Mouse (Mus musculus) CD4-positive, CD25-positive, alpha-beta regulatory T cell, adult 2 months (primary cell): ENCODE data around the gene Zfp281.

Experiments used
- DNase-seq: peaks from one replicate; pipeline ENCODE4 v3.0.0-alpha.2; 2012; ENCODE audit warnings: low read depth, low spot score

Zfp281 gene

DNA sequence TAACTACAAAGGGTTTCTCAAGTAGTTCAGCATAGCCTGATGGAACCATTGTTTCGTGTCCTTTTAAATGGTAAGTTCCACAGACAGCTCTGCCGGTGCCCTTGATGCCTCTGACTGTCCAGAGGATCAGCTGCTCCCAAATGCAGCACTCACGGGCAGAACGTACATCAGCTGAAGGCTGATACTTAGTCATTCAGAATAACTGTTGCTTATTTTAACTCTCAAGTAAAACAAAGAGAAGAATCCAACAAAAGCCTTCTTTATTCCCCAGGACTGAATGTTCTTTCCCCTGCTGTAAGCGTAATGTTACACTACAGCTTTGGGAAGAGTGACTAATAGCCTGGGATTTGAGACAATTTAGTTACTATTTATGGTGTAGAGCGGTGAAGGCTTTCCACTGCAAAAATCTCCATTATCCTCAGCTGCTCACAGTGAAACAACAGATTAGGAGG lies 11.4 kb upstream of the Zfp281 start:
- no peak for DNase-seq

DNA sequence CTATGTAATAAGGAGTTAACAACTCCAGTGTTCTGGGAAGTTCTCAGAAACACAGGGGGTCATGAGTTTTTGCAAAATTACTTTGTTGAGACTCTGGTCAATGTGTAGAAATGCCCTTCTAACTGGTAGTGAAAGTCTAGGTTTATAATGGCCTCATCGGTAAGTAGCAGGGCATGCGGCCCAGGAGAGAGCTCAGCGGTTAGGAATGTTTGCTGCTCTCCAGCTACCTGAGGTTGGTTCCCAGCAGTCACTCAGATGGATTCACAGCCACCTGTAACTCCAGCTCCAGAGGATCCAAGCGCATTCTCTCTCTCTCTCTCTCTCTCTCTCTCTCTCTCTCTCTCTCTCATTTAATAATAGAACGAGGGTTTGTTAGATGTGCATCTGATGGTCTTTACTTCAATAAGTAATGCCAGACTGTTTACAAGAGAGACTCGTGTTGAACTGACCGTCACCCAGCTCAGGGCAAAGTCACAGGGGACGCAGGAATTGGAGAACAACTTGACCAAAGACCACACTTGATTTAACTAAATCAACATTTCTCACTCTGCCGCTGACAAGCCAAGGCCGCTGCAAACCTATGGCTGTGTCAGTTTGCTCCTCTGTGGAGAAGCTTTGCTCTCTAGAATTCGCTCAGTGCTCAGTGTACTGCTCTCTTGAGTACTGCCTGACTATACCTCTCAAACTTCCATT lies 9.8 kb upstream of the Zfp281 start:
- DNase-seq, result no peak

DNA sequence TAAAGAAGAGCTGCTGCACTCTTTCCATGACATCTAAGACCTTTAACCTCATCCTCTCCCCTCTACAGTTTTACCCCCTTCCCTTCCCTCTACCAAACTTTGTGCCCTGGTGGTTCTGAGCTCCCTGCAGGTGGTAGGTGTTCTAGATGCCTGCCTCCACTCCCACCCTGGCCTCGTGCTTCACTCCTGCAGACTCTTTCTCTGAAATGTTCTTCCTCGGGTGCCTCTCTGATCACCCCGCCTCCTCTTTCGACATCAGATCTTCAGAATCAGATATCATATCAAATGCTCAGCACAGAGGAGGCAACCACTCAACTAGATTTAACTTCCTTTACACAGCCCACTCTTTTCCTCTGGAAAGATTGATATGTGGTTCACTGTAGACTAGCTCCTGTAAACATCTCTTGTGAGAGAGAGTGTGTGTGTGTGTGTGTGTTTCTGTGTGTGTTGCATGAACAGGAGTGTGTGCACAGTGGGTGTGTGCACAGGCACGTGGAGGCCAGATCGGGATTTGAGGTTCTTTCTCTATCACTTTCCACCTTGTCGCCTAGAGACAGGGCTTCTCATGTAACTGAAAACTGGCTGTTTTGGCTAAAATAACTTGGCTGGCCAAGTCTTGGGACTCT lies 7.4 kb upstream of the Zfp281 start:
- DNase-seq, result peak; percentile 77

DNA sequence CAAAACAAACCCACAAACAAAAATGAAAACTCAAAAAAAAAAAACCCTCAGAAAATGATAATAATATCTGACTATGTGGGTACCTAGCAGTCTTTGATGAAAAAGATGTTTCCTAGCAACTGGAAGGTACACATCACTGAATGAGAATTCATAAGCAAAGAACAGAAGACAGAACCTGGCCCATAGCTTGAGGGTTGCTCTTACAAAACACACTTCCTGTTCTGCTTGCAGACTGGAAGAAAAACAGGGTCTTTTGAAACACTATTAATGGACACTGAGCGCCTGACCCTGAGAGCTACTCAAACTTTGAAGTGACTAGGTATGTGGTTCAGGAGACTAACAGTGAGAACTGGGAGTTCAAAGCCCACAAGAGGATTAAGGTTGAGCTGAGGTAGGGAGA lies 6.1 kb upstream of the Zfp281 start:
- peak; percentile 69 for DNase-seq

DNA sequence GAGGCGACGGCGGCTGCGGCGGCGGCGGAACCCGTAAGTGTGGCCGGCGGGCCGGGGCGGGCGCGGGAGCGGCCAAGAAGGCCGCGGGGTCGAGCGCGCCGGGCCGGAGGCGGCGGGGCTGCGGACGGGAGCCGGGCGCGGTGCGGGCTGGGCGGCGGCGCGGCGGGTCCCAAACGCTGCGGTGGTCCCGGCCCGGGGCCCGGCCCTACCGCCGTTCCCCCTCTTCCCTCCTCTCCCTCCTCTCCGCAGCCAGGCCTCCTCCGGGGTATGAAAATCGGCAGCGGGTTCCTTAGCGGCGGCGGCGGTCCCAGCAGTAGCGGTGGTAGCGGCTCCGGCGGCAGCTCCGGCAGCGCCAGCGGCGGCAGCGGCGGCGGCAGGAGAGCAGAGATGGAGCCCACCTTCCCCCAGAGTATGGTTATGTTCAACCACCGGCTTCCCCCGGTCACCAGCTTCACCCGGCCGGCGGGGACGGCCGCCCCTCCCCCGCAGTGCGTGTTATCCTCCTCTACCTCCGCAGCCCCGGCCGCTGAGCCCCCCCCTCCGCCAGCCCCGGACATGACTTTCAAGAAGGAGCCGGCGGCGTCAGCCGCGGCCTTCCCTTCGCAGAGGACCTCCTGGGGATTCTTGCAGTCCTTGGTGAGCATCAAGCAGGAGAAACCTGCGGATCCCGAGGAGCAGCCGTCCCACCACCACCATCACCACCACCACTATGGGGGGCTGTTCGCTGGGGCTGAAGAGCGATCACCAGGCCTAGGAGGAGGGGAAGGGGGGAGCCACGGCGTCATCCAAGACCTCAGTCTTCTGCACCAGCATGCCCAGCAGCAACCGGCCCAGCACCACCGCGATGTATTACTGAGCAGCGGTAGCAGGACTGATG lies 556 bp downstream of the Zfp281 start:
- peak; percentile 65 for DNase-seq

DNA sequence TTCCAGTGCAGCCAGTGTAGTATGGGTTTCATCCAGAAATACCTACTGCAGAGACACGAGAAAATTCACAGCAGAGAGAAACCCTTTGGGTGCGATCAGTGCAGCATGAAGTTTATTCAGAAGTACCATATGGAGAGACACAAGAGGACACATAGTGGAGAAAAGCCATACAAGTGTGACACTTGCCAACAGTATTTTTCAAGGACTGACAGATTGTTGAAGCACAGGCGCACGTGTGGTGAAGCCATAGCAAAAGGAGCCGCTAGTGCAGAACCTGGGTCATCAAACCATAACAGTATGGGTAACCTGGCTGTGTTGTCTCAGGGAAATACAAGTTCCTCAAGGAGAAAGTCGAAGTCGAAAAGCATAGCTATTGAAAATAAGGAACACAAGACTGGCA lies 1.4 kb downstream of the Zfp281 start:
- no peak for DNase-seq

DNA sequence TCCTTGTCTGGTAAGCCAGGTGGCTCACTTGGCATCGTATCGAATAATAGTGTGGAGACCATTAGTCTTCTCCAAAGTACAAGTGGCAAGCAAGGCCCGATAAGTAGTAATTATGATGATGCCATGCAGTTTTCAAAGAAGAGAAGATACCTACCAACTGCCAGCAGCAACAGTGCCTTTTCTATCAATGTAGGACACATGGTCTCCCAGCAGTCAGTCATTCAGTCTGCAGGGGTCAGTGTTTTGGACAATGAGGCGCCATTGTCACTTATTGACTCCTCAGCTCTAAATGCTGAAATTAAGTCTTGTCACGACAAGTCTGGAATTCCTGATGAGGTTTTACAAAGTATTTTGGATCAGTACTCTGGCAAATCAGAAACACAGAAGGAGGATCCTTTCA lies 2.1 kb downstream of the Zfp281 start:
- DNase-seq, result no peak

DNA sequence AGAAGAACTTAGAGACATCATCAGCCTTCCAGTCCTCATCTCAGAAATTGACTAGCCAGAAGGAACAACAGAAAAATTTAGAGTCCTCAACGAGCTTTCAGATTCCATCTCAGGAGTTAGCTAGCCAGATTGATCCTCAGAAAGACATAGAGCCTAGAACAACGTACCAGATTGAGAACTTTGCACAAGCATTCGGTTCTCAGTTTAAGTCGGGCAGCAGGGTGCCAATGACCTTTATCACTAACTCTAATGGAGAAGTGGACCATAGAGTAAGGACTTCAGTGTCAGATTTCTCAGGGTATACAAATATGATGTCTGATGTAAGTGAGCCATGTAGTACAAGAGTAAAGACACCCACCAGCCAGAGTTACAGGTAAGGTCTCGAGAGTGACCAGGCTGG lies 2.9 kb downstream of the Zfp281 start:
- no peak for DNase-seq

DNA sequence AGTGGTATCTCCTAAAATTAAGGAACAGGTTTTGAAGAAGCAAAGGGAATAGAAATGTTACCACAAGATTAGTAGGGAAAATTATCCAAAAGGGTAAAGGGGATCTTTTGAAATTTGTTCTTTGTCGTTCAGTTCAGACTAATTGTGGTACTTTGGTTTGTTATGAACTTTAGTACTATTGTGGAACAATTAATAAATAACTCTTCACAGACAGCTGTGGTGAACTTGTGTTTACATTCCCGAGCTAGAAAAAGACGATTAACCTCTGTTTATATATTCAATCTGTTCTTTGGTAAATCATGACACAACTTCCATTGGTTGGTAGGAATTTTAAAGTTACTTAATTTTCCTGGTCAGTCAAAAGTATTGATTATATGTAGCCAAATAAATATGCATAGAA lies 8.2 kb downstream of the Zfp281 start:
- DNase-seq, result no peak

DNA sequence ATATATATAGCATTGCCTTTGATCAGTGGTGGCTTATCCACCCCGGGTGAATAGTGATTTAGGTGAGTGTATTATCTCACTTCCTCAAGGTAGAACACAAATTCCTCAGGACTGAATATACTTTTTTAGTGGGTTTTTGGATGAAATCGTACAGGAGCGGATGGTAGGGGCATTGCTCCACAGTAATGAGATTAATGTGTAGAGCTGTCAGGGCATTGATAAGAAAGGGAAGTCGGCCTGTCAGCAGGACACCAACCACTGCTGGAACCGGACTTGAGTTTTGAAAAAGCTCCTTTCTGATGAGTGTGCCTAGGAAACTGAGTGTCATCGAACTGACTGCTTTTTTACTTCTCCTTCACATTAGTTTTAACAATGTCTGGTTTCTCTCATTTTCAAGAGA lies 10.9 kb downstream of the Zfp281 start:
- DNase-seq, result no peak

DNA sequence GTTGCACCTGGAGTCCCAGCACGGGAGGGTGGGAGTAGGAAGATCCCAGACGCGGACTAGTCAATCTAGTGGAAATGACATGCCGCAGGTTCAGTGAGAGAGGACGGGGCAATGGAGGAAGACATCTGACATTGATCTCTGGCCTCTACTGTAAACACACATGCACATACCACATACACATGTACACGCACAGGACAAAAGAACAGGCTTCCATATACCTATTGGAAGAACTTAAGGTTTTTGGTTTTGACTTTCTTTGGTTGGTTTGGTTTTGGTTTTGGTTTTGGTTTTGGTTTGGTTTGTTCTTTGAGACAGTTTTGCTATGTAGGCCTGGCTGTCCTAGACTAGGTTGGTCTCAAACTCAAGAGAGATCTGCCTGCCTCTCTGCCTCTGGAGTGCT lies 12.2 kb downstream of the Zfp281 start:
- peak; percentile 63 for DNase-seq

DNA sequence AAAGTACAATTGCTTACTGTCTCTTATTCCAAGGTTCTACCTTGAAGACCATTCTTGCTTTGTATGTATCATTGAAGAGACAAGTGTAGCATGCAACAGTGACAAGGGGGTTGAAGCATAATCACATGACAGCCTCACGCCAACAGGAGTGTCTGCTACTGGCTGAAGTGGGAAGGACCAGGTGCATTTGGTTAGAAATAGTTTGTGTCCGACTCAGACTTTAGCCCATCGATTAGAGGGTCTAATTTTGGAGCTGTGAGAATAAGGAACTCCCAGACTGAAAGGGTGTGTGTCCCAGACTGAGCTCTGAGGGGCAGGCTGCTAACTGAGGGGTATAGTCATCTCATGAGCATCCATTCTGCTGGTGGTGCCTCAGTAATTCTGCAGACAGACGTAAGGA lies 13.0 kb downstream of the Zfp281 start:
- no peak for DNase-seq

DNA sequence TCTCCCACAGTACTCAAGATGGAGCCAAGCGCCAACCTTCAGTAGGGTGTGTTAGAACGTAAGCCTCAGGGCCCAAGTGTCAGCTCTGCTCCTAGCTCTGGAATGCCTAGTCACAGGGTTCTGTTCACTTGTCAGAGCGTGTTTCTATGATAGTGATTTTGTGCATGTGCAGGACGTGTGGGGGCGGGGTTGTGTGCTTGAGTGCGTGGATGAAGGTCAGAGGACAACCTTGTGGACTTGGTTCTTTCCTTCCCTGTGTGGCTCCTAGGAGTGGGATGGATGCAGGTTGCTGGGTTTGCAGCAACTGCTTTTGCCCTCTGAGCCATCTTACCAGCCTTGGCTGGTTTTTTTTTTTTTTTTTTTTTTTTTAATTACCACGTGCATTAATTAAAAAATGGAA lies 13.5 kb downstream of the Zfp281 start:
- DNase-seq, result no peak

DNA sequence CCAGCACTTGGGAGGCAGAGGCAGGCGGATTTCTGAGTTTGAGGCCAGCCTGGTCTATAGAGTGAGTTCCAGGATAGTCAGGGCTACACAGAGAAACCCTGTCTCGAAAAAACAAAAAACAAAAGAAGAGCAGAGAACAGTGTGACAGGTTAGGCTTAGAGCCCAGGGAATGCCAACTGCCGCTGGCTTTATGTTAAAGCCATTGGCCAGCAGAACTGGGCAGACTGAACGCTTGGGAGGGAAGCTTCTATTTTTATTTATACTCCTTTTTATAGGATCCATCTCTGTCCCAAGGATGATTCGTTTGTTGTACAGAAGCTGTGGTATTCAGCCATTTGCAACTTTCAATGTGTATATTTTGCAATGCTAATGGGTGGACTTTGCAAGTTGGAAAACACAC lies 14.0 kb downstream of the Zfp281 start:
- no peak for DNase-seq

DNA sequence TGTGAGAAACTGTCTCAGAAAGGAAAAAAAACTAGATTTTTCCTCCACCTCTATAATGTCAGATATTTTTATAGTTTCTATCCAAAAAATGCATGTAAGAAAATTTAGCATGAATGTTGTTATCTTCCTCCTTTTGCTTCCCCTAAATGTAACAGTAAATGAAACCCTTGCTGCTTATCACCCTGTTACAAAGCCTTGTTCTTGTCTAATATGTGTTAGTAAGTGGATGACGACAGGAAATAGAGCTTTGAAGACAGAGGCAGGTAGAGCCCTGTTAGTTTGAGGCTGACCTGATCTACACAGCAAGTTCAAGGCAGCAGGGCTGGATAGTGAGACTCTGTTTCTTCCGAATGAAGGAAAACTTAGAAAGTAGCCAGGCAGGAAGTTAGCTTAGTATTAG lies 14.5 kb downstream of the Zfp281 start:
- DNase-seq, result peak; percentile 42

DNA sequence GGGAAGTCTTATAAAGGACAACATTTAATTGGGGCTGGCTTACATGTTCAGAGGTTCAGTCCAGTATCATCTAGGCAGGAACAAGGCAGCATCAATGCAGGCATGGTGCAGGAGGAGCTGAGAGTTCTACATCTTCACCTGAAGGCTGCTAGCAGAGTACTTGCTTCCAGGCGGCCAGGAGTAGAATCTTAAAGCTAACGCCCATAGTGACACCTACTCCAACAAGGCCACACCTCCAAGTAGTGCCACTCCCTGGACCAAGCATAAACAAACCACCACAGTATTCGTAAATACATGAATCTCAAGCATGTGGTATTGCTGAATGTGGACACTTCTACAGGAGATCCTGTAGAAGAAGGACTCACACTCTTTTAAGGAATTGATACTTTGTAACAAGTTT lies 18.0 kb downstream of the Zfp281 start:
- no peak for DNase-seq

DNA sequence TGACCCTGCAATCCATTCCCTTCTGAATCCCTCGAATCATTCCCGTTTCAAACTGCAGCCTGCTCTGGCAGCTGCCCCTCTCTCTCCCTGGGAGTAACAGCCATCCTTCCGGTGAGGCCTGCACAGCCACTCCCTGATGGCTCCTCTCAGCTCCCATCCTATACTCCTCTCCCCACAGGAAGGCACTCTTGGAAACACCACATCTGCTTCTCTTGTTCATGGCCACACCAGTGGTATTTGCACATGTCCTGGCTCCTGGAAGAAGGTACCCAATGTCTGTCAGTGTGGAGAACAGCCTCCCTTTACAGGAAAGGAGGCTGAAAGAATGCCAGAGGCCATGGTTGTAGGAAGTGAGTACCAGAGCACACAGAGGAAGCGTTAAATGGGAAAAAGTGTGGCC lies 19.8 kb downstream of the Zfp281 start:
- DNase-seq, result no peak

DNA sequence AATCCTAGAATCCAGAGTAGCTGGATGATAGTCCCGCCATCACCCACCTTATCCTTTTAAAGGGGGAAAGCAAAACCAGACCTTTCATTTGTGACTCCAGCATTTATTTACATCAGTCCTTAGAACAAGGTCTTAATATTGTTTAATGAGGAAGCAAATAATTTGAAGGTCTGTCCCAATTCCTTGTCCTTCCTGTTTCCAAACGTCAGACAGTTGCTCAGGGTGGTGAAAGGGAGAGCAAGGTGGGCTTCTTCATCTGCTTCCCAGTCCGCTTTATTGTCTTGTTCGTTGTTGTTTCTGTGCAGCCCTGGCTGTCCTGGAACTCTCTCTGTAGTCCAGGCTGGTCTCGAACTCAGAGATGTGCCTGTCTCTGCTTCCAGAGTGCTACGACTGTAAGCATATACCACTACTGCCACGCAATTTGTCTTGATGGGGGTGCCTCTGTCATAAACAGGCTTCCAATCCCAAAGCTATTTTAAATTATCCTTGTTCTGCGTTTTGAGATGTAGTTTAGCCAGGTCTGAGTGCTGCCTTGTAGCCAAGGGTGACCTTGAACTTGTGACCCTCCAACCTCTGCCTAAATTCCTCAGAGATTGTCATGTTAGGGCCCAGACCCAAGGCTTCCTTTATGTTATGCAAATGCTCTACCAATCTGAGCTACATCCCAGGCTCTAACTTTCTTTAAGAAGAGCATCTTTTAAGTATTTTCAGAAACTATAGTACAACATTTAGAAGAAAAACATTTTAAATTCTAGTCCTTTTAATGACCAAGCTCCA lies 21.3 kb downstream of the Zfp281 start:
- no peak for DNase-seq

DNA sequence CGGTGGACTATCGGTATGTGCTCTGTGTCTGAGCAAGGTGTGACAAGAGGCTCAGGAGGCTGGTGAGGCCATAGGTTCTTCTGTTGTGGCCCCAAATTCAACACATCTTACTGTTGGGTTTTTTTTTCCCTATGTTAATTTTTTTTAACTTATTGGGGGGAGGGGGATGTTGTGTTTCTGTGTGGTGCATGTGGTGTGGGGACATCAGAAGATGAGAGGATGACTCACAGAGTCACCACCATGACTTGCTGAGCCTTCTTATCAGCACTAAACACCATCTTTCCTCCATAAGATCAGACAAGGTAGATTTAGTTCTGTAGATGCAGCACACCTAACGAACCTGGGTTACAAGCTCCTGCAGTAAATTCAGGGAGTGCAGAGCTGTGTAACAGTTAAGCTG lies 27.4 kb downstream of the Zfp281 start:
- DNase-seq, result no peak

DNA sequence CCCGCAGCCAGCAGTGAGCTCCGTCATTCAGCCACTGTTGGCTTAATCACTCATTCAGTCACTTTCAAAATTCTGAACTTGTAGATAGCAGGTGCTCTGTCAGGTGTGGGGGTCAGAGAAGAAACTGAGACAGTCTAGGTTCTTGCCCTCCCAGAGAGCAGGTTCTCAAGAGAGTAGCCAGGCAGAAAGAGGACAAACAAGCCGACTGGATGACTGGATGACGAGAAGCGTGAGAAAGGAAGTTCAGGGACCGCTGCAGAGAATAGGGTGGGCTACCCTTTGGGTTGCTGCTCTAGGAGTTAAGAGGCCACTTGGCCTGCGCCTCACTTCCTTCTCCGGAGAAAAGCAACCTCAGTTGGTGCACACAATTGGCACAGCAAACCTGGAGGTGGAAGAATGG lies 28.8 kb downstream of the Zfp281 start:
- no peak for DNase-seq

DNA sequence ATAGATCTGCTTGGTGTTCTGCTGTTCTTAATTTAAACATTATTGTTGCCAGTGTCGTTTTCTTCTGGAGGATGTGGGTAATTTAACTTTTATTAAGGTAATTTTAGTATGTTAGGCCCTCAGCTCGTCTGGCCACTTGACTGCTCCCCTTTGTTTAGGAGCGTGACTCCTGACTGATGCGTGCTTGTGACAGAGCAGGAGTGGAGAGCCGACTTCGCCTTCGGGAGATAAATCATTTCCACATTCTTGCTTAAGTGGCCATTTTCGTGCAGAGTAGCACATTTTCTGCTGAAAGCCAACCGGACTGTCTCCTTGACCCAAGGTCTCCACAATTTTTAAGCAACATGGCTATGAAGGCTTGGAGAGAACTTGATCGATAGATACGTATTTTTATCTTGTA lies 29.7 kb downstream of the Zfp281 start:
- no peak for DNase-seq

DNA sequence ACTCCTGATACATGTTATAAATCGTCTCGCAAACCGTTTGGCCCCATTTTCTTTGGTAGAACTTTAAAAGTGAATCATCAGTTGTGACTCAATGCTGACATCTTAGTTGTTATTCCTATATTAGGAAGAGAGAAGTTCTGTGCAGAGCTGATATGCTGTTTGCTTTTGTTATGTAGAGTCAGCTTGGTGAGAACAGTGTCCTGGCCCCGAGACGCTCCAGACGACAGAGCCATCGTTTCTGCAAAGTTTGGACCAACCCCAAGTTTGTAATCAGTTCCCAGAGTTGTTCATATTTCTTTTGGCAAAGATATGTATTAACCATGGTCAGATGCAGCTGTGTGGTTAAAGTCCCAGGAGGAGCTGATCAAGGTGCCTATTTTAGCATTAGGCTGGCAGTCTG lies 31.9 kb downstream of the Zfp281 start:
- DNase-seq, result no peak
